Mouse (Mus musculus) embryonic fibroblast, embryonic 13.5 days (primary cell): ENCODE results near the gene 9930104L06Rik. TPM values are rescaled to one million over a fixed set of nuclear protein-coding genes. Genes with fewer than 3 reads are reported as not detected.

Source experiments
- H3K27ac ChIP-seq: 2 replicates; pipeline ENCODE4 v1.5.1; 2012; ENCODE audit warnings: low read length, control low read depth, inconsistent platforms; ENCODE audit not compliant: insufficient read depth
- H3K4me1 ChIP-seq: 2 replicates; pipeline ENCODE4 v1.6.1; 2011; ENCODE audit warnings: low read length; ENCODE audit not compliant: control insufficient read depth, insufficient read depth
- H3K4me3 ChIP-seq: 2 replicates; pipeline ENCODE4 v1.5.1; 2011; ENCODE audit warnings: mild to moderate bottlenecking, control low read depth, low read length; ENCODE audit not compliant: insufficient read depth
- CTCF ChIP-seq: IDR thresholded peaks from 2 replicates; pipeline ENCODE4 v1.5.1; 2011; ENCODE audit warnings: mild to moderate bottlenecking, control low read depth, low read length, moderate library complexity, borderline replicate concordance; ENCODE audit not compliant: insufficient read depth
- POLR2A ChIP-seq: IDR thresholded peaks from 2 replicates; pipeline ENCODE4 v1.6.1; 2011; ENCODE audit warnings: low read depth, mild to moderate bottlenecking, control low read depth, low read length, moderate library complexity
- polyA plus RNA-seq: library from polyadenylated mRNA; stranded (reverse); fragments of >200 nt; gene quantifications from 2 replicates; pipeline ENCODE4 v1.2.4, GENCODE M21; 2011; ENCODE audit warnings: low read depth; ENCODE audit not compliant: missing spikeins, insufficient read length

Gene 9930104L06Rik
- polyA plus RNA-seq, 1 experiment: 12.7 TPM

- TF ChIP-seq CTCF (no peak), POLR2A (no peak)
- Histone ChIP-seq H3K27ac (no peak overlapping the region), H3K4me3 (no peak overlapping the region), H3K4me1 (no peaks in the 10 kb centered on the region)
Observed at GRCm38 (mm10) chr4:124973296-124973695, 36.4 kb downstream of the 9930104L06Rik start.

- no peaks in the 10 kb centered on the region for H3K4me1 ChIP-seq
- H3K27ac ChIP-seq: no peak overlapping the region
- TF ChIP-seq CTCF (no peak), POLR2A (no peak)
- no peak overlapping the region for H3K4me3 ChIP-seq
Observed at GRCm38 (mm10) chr4:124978201-124978600, 41.4 kb downstream of the 9930104L06Rik start.

- no peak overlapping the region for H3K27ac ChIP-seq
- no peak overlapping the region for H3K4me3 ChIP-seq
- TF ChIP-seq POLR2A: no peak
- no peak for TF ChIP-seq CTCF
- 0 out of 2 replicates have a peak, but pooled peaks cover 2% of the 10 kb centered on the region for H3K4me1 ChIP-seq
Observed at GRCm38 (mm10) chr4:124983893-124984526, 47.2 kb downstream of the 9930104L06Rik start.

GRCm38 (mm10) chr4:124984871-124985670, 48.2 kb downstream of the 9930104L06Rik start:
- no peak for TF ChIP-seq CTCF
- TF ChIP-seq POLR2A: no peak
- no peak overlapping the region for H3K27ac ChIP-seq
- H3K4me1 ChIP-seq: 0 out of 2 replicates have a peak, but pooled peaks cover 2% of the 10 kb centered on the region
- no peak overlapping the region for H3K4me3 ChIP-seq

- Histone ChIP-seq H3K4me3 (no peak within 1 kb of the TSS), H3K27ac (no peak within 1 kb of the TSS), H3K4me1 (0 out of 2 replicates have a peak, but pooled peaks cover 2% of the 10 kb centered on the region)
- no peak for TF ChIP-seq POLR2A
- no peak for TF ChIP-seq CTCF
Observed at GRCm38 (mm10) chr4:124985671-124986602, 49.1 kb downstream of the 9930104L06Rik start, which contains the start of gene Rspo1. Rspo1 (plus strand) TSS chr4:124986430.

GRCm38 (mm10) chr4:124986739-124987710, 50.2 kb downstream of the 9930104L06Rik start:
- Histone ChIP-seq H3K4me1 (0 out of 2 replicates have a peak, but pooled peaks cover 2% of the 10 kb centered on the region), H3K4me3 (no peak overlapping the region), H3K27ac (no peak overlapping the region)
- no peak for TF ChIP-seq CTCF
- TF ChIP-seq POLR2A: no peak

DNA sequence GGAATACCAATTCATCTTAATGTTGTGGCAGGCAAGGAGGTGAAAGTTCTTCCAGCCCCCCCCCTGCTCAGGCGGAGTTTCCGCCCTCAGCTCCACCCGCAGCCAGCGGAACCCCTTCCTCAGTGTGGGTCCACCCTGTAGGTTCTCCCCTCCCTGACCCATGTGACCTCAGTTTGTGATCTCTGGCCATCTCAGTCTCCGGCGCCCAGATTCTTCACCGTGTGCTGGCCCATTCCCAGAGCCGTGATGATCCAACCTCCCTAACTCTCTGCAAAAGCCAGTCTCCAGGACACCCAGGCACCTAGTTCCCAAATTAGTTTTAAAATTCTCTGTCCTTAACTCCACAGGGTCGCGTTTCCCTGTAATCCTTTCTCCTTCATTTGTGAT, 50.9 kb downstream of the 9930104L06Rik start:
- no peak overlapping the region for H3K4me3 ChIP-seq

DNA sequence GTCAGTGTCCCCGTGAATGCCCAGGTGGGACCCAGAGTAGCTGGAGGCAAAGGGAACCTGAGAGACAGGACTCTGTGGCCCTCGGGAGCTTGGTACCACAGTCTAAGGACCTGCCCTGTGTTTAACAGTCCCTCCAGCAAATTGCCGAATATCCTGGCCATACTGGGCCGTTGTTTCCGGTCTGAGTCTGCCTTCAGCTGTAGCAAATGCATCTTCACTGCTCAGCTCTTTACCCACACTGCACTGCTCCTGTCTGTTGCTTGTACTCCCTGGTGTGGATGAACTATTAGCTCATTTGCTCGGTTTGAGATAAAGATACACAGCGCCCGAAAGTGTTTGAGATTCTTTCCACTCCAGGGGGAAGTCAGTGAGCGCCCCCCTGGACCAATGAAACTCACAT, 51.5 kb downstream of the 9930104L06Rik start:
- TF ChIP-seq CTCF (no peak), POLR2A (no peak)
- no peak overlapping the region for H3K4me3 ChIP-seq
- 0 out of 2 replicates have a peak, but pooled peaks cover 2% of the 10 kb centered on the region for H3K4me1 ChIP-seq
- H3K27ac ChIP-seq: no peak overlapping the region

More for the DNA sequence above, 50.9 kb downstream of the 9930104L06Rik start:
- TF ChIP-seq POLR2A (no peak), CTCF (no peak)
- Histone ChIP-seq H3K27ac (no peak overlapping the region), H3K4me1 (0 out of 2 replicates have a peak, but pooled peaks cover 2% of the 10 kb centered on the region)
